Mouse (Mus musculus) ES-E14 (cell line): Measurements from ENCODE around the gene Kcng3.

Experiments used
- MAFK ChIP-seq: IDR thresholded peaks from 2 replicates; pipeline ENCODE4 v1.6.1; 2014; ENCODE audit warnings: mild to moderate bottlenecking, low read depth, low read length, inconsistent platforms; ENCODE audit not compliant: insufficient read depth
- ZC3H11A ChIP-seq: IDR thresholded peaks from 2 replicates; pipeline ENCODE4 v1.6.1; 2012; ENCODE audit warnings: low read depth, mild to moderate bottlenecking, inconsistent platforms, low read length, borderline replicate concordance

GRCm38 (mm10) chr17:83588663-83589341 lies 42.9 kb downstream of the Kcng3 start:
- no peak for TF ChIP-seq MAFK
- TF ChIP-seq ZC3H11A: no peak
